Mouse (Mus musculus) neural tube, embryonic 12.5 days (tissue): ENCODE measurements around the gene Nsg1. TPM values are rescaled to one million over a fixed set of nuclear protein-coding genes. Genes with fewer than 3 reads are reported as not detected.
A peak's percentile ranks its signal among the peaks of the same experiment; 100 is the strongest.

Source experiments
- ATAC-seq: fragments of 200-750 bp; cut with Nextera tagmentation; 2 replicates; pipeline ENCODE4 v1.8.0; 2017; ENCODE audit warnings: low read depth, mild to moderate bottlenecking, moderate TSS enrichment, moderate library complexity; ENCODE audit not compliant: low FRiP score
- H3K27ac ChIP-seq: fragments of 300-500 bp; sonication (generic); 2 replicates; pipeline ENCODE4 v1.5.1; 2016
- H3K27me3 ChIP-seq: fragments of 300-500 bp; sonication (generic); replicated peaks from 2 replicates; pipeline ENCODE4 v1.6.1; 2016; ENCODE audit warnings: mild to moderate bottlenecking
- H3K36me3 ChIP-seq: fragments of 300-500 bp; sonication (generic); 2 replicates; pipeline ENCODE4 v1.6.1; 2016; ENCODE audit warnings: mild to moderate bottlenecking
- H3K4me1 ChIP-seq: fragments of 300-500 bp; sonication (generic); 2 replicates; pipeline ENCODE4 v1.6.1; 2016
- H3K4me2 ChIP-seq: fragments of 300-500 bp; sonication (generic); replicated peaks from 2 replicates; pipeline ENCODE4 v1.6.1; 2016; ENCODE audit warnings: mild to moderate bottlenecking
- H3K4me3 ChIP-seq: fragments of 300-500 bp; sonication (generic); 2 replicates; pipeline ENCODE4 v1.5.1; 2016
- H3K9ac ChIP-seq: fragments of 300-500 bp; sonication (generic); 2 replicates; pipeline ENCODE4 v1.6.1; 2016; ENCODE audit warnings: mild to moderate bottlenecking
- H3K9me3 ChIP-seq: fragments of 300-500 bp; sonication (generic); 2 replicates; pipeline ENCODE4 v1.6.1; 2016; ENCODE audit warnings: mild to moderate bottlenecking
- WGBS: fragments of 180-500 bp; shearing (Covaris S2); methylation state at CpG from one replicate; pipeline ENCODE4 v1.1.7; 2016; 5-methylcytosine and 5-hydroxymethylcytosine counted together
- polyA plus RNA-seq: library from polyadenylated mRNA; unstranded; fragments of >200 nt; fragmentation: Nextera tagmentation; extraction: Ambion mirVana; gene quantifications from 2 replicates; pipeline ENCODE4 v1.2.1, GENCODE M21; 2016

Gene Nsg1
- polyA plus RNA-seq, 1 experiment from 2014 or later = 530 TPM

- no peak overlapping the region for H3K9ac ChIP-seq
- WGBS = 56% methylated on average over 5 of the region's 5 CpGs
- H3K27me3 ChIP-seq = no peaks in the 10 kb centered on the region
These were observed 14.1 kb upstream of the Nsg1 start for GRCm38 (mm10) chr5:38173766-38174165.

DNA sequence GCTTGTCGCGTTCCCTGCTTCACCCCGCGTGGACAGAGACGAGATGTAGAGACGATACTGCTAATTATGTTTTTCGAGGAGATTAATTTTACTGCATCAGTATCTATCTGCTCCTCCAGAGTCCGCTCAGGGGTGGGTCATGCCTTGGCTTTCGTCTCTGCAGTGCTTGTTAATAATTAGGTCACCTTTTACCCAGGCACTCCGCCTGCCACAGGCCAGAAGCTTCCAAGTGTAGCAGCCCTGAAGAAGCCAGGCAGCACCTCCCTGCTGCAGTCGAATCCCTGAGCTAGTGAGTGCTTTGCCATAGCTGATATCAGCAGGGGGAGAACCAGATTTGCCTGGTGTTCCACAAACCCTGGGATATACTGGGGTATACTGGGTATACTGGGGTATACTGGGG is 8.8 kb upstream of the Nsg1 start:
- Histone ChIP-seq H3K27me3 (no peaks in the 10 kb centered on the region), H3K27ac (no peak overlapping the region), H3K36me3 (no peaks in the 10 kb centered on the region), H3K4me1 (no peaks in the 10 kb centered on the region), H3K9ac (no peak overlapping the region), H3K4me2 (no peak overlapping the region), H3K9me3 (no peaks in the 10 kb centered on the region), H3K4me3 (no peak overlapping the region)
- no peak for ATAC-seq
- 79% methylated on average over 11 of the region's 11 CpGs for WGBS

More at GRCm38 (mm10) chr5:38173766-38174165, 14.1 kb upstream of the Nsg1 start:
- H3K4me3 ChIP-seq = no peak overlapping the region
- no peaks in the 10 kb centered on the region; the same call in 1 of the 2 replicates for H3K4me1 ChIP-seq
- H3K36me3 ChIP-seq = no peaks in the 10 kb centered on the region
- no peaks in the 10 kb centered on the region for H3K9me3 ChIP-seq
- H3K4me2 ChIP-seq = no peak overlapping the region
- no peak for ATAC-seq
- no peak overlapping the region for H3K27ac ChIP-seq

- Histone ChIP-seq H3K9ac (peak overlapping the region; percentile 95), H3K36me3 (peaks cover 34% of the 10 kb centered on the region), H3K4me2 (peak overlapping the region; percentile 77), H3K27me3 (peaks cover 15% of the 10 kb centered on the region), H3K4me1 (peaks cover 42% of the 10 kb centered on the region), H3K4me3 (peak overlapping the region; percentile 75), H3K27ac (peak overlapping the region; percentile 51), H3K9me3 (no peaks in the 10 kb centered on the region)
- ATAC-seq = peak; percentile 77
- under 1% methylated on average over 72 of the region's 79 CpGs for WGBS
These were observed 617 bp downstream of the Nsg1 start for GRCm38 (mm10) chr5:38158947-38159633.

GRCm38 (mm10) chr5:38158501-38158946 is 1.2 kb downstream of the Nsg1 start:
- peak; percentile 59 for ATAC-seq
- no peaks in the 10 kb centered on the region for H3K9me3 ChIP-seq
- H3K27ac ChIP-seq = peak overlapping the region; percentile 51
- peaks cover 39% of the 10 kb centered on the region for H3K36me3 ChIP-seq
- peak overlapping the region; percentile 75 for H3K4me3 ChIP-seq
- peaks cover 47% of the 10 kb centered on the region for H3K4me1 ChIP-seq
- H3K4me2 ChIP-seq = peak overlapping the region; percentile 77
- WGBS = 3% methylated on average over 17 of the region's 17 CpGs
- peak overlapping the region; percentile 95 for H3K9ac ChIP-seq
- peaks cover 15% of the 10 kb centered on the region for H3K27me3 ChIP-seq

GRCm38 (mm10) chr5:38157481-38158020 is 2.2 kb downstream of the Nsg1 start:
- WGBS = 72% methylated on average over 9 of the region's 9 CpGs
- Histone ChIP-seq H3K9ac (peak overlapping the region; percentile 95), H3K27ac (no peak overlapping the region), H3K36me3 (peaks cover 49% of the 10 kb centered on the region), H3K4me3 (peak overlapping the region; percentile 75), H3K27me3 (peaks cover 15% of the 10 kb centered on the region), H3K4me1 (peaks cover 56% of the 10 kb centered on the region), H3K9me3 (no peaks in the 10 kb centered on the region), H3K4me2 (peak overlapping the region; percentile 77)
- ATAC-seq = no peak

DNA sequence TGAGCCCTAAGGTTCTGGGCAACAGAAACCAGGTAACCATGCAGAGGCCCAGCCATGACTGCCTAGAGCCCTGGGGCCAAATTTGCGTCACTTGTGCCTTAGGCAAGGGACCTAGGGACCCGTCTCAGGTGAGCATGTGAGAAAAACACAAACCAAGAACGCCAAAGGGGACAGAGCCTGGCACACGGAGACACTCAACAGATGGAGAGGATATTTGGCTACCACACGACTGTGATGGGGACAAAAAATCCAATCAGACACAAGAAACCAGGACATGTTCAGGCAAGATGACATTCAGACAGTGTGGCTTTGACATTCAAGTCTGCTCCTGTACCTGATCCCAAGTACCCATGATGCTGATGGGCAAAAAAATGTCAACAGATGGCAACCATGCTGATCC is 6.1 kb downstream of the Nsg1 start:
- Histone ChIP-seq H3K4me3 (no peak overlapping the region), H3K4me1 (peaks cover 62% of the 10 kb centered on the region), H3K36me3 (peaks cover 86% of the 10 kb centered on the region), H3K9me3 (no peaks in the 10 kb centered on the region), H3K4me2 (peak overlapping the region; percentile 32; the same call in 1 of the 2 replicates), H3K27me3 (no peaks in the 10 kb centered on the region), H3K9ac (0 out of 2 replicates have a peak overlapping the region, but pooled peaks have one; percentile 38), H3K27ac (no peak overlapping the region)
- 90% methylated on average over 5 of the region's 5 CpGs for WGBS
- ATAC-seq = no peak

DNA sequence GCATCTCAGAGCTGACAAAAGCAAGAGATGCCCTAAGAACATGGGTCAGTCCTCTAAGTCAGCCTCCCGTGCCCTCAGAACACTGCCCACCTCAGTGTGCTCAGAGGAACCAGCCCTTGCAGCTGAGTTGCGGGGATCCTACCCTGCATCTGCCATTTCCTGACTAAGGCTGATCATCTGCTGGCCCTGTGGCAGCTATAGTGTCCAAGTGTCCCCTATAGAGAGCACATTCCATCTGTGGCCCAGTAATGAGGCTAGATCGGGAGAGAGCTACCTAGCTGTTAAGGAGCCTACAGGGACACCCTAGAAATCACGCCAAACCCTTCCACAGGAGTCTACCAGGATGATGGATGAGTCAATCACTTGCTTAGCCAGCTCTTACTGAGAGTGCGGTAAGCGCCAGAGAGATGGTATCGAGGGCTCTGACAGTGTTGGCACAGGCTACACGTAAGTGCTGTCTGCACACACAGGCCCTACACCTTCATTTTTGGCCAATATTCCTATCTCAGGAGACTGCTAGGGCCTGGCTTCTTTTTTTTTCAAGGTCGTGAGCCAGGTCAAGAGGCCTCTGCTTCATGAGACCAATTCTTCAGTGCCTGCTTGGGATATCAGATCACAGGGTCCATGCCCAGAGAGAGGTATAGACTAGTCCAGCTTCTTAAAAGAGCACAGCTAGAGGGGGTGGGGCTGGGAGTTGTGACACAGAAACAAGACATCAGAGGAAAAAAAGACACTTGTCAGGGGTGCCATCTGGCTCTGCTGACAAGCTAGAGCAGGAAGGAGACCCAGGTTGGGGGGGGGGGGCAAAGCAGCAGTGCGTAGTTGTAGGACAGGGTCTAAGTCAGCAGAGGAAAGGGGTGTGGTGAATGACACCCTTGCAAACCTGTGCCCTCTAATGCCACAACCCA is 7.3 kb downstream of the Nsg1 start:
- no peak for ATAC-seq
- Histone ChIP-seq H3K36me3 (peaks cover 98% of the 10 kb centered on the region), H3K4me1 (peaks cover 56% of the 10 kb centered on the region), H3K27ac (no peak overlapping the region), H3K27me3 (no peaks in the 10 kb centered on the region), H3K9ac (no peak overlapping the region), H3K4me3 (no peak overlapping the region), H3K9me3 (no peaks in the 10 kb centered on the region), H3K4me2 (peak overlapping the region; percentile 32)
- WGBS = 86% methylated on average over 10 of the region's 10 CpGs

DNA sequence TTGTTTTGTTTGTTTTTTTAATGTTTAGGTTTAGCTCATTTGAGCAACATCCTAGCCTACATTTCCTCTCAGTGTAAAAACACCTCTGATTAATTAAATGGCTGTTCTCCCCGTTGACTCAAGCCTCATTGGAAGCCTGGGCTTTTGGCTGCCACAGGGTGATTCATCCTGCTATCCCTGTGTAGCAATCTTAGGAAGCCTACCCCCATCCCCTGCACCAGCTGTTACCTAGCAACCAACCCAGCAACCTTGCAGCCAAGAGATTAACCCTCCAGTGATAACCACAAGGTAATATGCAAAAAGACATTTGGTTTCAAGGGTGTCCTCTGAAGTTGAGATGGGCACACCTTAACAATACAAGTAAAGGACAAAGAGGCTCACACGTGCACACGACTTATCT is 8.4 kb downstream of the Nsg1 start:
- peaks cover 44% of the 10 kb centered on the region for H3K4me1 ChIP-seq
- H3K4me3 ChIP-seq = no peak overlapping the region
- H3K9ac ChIP-seq = no peak overlapping the region
- H3K27me3 ChIP-seq = no peaks in the 10 kb centered on the region
- ATAC-seq = no peak
- H3K4me2 ChIP-seq = peak overlapping the region; percentile 32; the same call in 1 of the 2 replicates
- WGBS = 63% methylated on average over 3 of the region's 3 CpGs
- no peaks in the 10 kb centered on the region for H3K9me3 ChIP-seq
- no peak overlapping the region for H3K27ac ChIP-seq
- peaks cover 98% of the 10 kb centered on the region for H3K36me3 ChIP-seq

GRCm38 (mm10) chr5:38146524-38146923 is 13.2 kb downstream of the Nsg1 start:
- no peaks in the 10 kb centered on the region for H3K27me3 ChIP-seq
- peaks cover 92% of the 10 kb centered on the region for H3K36me3 ChIP-seq
- peaks cover 4% of the 10 kb centered on the region; the same call in 1 of the 2 replicates for H3K4me1 ChIP-seq
- H3K4me3 ChIP-seq = no peak overlapping the region
- H3K27ac ChIP-seq = no peak overlapping the region
- ATAC-seq = no peak
- H3K9ac ChIP-seq = no peak overlapping the region
- WGBS = 88% methylated on average over 6 of the region's 6 CpGs
- no peaks in the 10 kb centered on the region for H3K9me3 ChIP-seq
- H3K4me2 ChIP-seq = no peak overlapping the region

GRCm38 (mm10) chr5:38140893-38141292 is 18.8 kb downstream of the Nsg1 start:
- 79% methylated on average over 6 of the region's 6 CpGs for WGBS
- Histone ChIP-seq H3K9ac (no peak overlapping the region), H3K27me3 (no peaks in the 10 kb centered on the region), H3K4me2 (no peak overlapping the region), H3K27ac (no peak overlapping the region), H3K4me1 (no peaks in the 10 kb centered on the region), H3K9me3 (no peaks in the 10 kb centered on the region), H3K4me3 (no peak overlapping the region), H3K36me3 (peaks cover 92% of the 10 kb centered on the region)
- no peak for ATAC-seq

GRCm38 (mm10) chr5:38137163-38137562 is 22.5 kb downstream of the Nsg1 start:
- 92% methylated on average over 9 of the region's 9 CpGs for WGBS
- no peak overlapping the region for H3K4me2 ChIP-seq
- no peaks in the 10 kb centered on the region for H3K27me3 ChIP-seq
- peaks cover 74% of the 10 kb centered on the region for H3K36me3 ChIP-seq
- H3K4me3 ChIP-seq = no peak overlapping the region
- H3K27ac ChIP-seq = no peak overlapping the region
- no peaks in the 10 kb centered on the region for H3K9me3 ChIP-seq
- ATAC-seq = no peak
- H3K9ac ChIP-seq = no peak overlapping the region
- H3K4me1 ChIP-seq = no peaks in the 10 kb centered on the region

- no peaks in the 10 kb centered on the region for H3K27me3 ChIP-seq
- no peaks in the 10 kb centered on the region for H3K9me3 ChIP-seq
- WGBS = 96% methylated on average over 9 of the region's 9 CpGs
- H3K4me2 ChIP-seq = no peak overlapping the region
- no peak overlapping the region for H3K4me3 ChIP-seq
- peaks cover 65% of the 10 kb centered on the region for H3K36me3 ChIP-seq
- ATAC-seq = no peak
- H3K9ac ChIP-seq = no peak overlapping the region
- no peaks in the 10 kb centered on the region for H3K4me1 ChIP-seq
- H3K27ac ChIP-seq = no peak overlapping the region
These were observed 23.5 kb downstream of the Nsg1 start for GRCm38 (mm10) chr5:38136247-38136646.
